Mouse (Mus musculus) central nervous system, embryonic 14 days (tissue): ENCODE results near the gene Arid1a. TPM values are rescaled to one million over a fixed set of nuclear protein-coding genes. Genes with fewer than 3 reads are reported as not detected.

ENCODE experiments used
- polyA plus RNA-seq: library from polyadenylated mRNA; depleted of rRNA; stranded (reverse); fragments of >200 nt; gene quantifications from 2 replicates; pipeline ENCODE4 v1.2.3, GENCODE M21; 2012; rRNA removed

Gene Arid1a
- polyA plus RNA-seq: 89.4 and 90.0 TPM in 2 replicates

GRCm38 (mm10) chr4:133756514-133757268, at the start of gene Arid1a:
Arid1a (minus strand) TSS chr4:133756769.

GRCm38 (mm10) chr4:133671881-133672844, 84.4 kb downstream of the Arid1a start, which contains the start of gene Pigv:
Pigv (minus strand) TSS chr4:133672647.

DNA sequence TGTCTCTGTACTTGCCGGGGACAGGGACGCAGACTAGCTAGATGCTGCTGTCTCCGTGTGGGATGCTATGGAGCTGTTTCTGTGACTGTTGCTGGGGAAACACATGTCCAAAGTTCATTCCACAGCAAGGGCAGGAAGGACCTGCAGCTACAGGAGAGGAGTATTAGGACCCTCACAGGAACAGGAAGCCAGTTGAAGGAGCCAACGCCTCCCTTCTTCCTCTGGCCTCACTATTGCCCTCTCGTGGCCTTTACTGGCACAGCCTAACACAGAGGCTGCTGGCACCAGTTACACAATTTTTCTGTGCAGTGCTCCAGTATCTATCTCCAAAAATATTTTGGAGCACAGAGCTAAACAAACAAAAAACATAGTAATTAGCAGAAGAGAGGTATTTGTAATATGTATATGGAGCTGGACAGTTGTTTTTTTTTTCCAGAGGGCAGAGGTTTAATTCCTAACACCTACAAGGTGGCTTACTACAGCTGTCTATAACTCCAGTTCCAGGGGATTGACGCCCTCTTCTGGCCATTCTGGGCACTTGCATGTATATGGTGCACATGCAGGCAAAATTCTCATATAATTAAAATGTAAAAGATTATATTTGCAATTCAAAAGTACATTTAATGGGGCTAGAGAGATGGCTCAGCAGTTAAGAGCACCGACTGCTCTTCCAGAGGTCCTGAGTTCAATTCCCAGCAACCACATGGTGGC, 106.4 kb downstream of the Arid1a start, which contains the start of gene Zdhhc18:
Zdhhc18 (minus strand) TSS at position 166 of the 711 bp plus-strand sequence.

Other genes starting within 250 kb of the Arid1a start
- gene Kdf1, start 237.8 kb downstream of the Arid1a start, polyA plus RNA-seq: 0.16 and 1.6 TPM in 2 replicates
- gene Nudc, start 210.8 kb downstream of the Arid1a start, polyA plus RNA-seq: 195 and 203 TPM in 2 replicates
- gene Nr0b2, start 203.4 kb downstream of the Arid1a start, polyA plus RNA-seq: 0.06 TPM in 1 of 2 replicates, not detected in the other
- 8.0 TPM in 2 replicates for gene Gpatch3, start 182.0 kb downstream of the Arid1a start, polyA plus RNA-seq
- 37.9 and 43.5 TPM in 2 replicates for gene Gpn2, start 172.4 kb downstream of the Arid1a start, polyA plus RNA-seq
- gene Sfn, start 154.6 kb downstream of the Arid1a start, polyA plus RNA-seq: 3.2 and 15.8 TPM in 2 replicates
- 31.6 and 33.7 TPM in 2 replicates for gene Zdhhc18, start 106.6 kb downstream of the Arid1a start, polyA plus RNA-seq
- gene Pigv, start 84.1 kb downstream of the Arid1a start, polyA plus RNA-seq: 11.5 and 11.7 TPM in 2 replicates
- gene Rps6ka1, start 131.0 kb upstream of the Arid1a start, polyA plus RNA-seq: 14.3 and 18.3 TPM in 2 replicates
- gene Hmgn2, start 211.9 kb upstream of the Arid1a start, polyA plus RNA-seq: 735 and 855 TPM in 2 replicates
- 48.2 and 49.5 TPM in 2 replicates for gene Dhdds, start 244.1 kb upstream of the Arid1a start, polyA plus RNA-seq